Mouse (Mus musculus) retina, embryonic 14.5 days (tissue): ENCODE data around the gene Ceacam5.

ENCODE experiments used
- DNase-seq: peaks from one replicate; pipeline ENCODE4 v3.0.0-alpha.2; 2015; ENCODE audit warnings: low spot score

Gene Ceacam5

GRCm38 (mm10) chr7:17712938-17713337 is at the start of gene Ceacam5:
Ceacam5 (plus strand) TSS chr7:17713238.
- no peak for DNase-seq
